Mouse (Mus musculus): ENCODE measurements around the gene Slc37a1.

GRCm38 (mm10) chr17:31370221-31370620 lies 83.6 kb downstream of the Slc37a1 start:
- TF ChIP-seq CTCF (IDR thresholded peaks at IDR 0.05; ENCODE audit: low read depth) (no peak), EP300 (optimal IDR thresholded peaks at IDR 0.05) (no peak)

All from stomach, postnatal 0 days (tissue).